Mouse (Mus musculus) hindbrain, embryonic 11.5 days (tissue): ENCODE data around the gene Unkl. TPM values are rescaled to one million over a fixed set of nuclear protein-coding genes. Genes with fewer than 3 reads are reported as not detected.
"Not testable (repeated sequence)": the region's sequence is repeated elsewhere in the genome, so short reads cannot be mapped to it uniquely, and the experiment has no call there.

ENCODE experiments used
- ATAC-seq: fragments of 200-750 bp; cut with Nextera tagmentation; 2 replicates; pipeline ENCODE4 v1.8.0; 2017; ENCODE audit warnings: mild to moderate bottlenecking, moderate TSS enrichment, moderate library complexity; ENCODE audit not compliant: low FRiP score
- DNase-seq: peaks from one replicate; pipeline ENCODE4 v3.0.0-alpha.2; 2015; ENCODE audit warnings: low spot score
- H3K27ac ChIP-seq: fragments of 300-500 bp; sonication (generic); 2 replicates; pipeline ENCODE4 v1.5.1; 2014; ENCODE audit warnings: mild to moderate bottlenecking, low read depth, low read length
- H3K27me3 ChIP-seq: fragments of 300-500 bp; sonication (generic); 2 replicates; pipeline ENCODE4 v1.6.1; 2014; ENCODE audit warnings: mild to moderate bottlenecking, low read length, moderate library complexity, mixed read lengths; ENCODE audit not compliant: control insufficient read depth, insufficient read depth
- H3K36me3 ChIP-seq: fragments of 300-500 bp; sonication (generic); 2 replicates; pipeline ENCODE4 v1.6.1; 2014; ENCODE audit warnings: mild to moderate bottlenecking, low read length, moderate library complexity, mixed read lengths; ENCODE audit not compliant: control insufficient read depth, insufficient read depth
- H3K4me1 ChIP-seq: fragments of 300-500 bp; sonication (generic); replicated peaks from 2 replicates; pipeline ENCODE4 v1.6.1; 2014; ENCODE audit warnings: low read length, mixed read lengths; ENCODE audit not compliant: control insufficient read depth, insufficient read depth
- H3K4me2 ChIP-seq: fragments of 300-500 bp; sonication (generic); replicated peaks from 2 replicates; pipeline ENCODE4 v1.6.1; 2014; ENCODE audit warnings: mild to moderate bottlenecking, low read depth, low read length
- H3K4me3 ChIP-seq: fragments of 300-500 bp; sonication (generic); 2 replicates; pipeline ENCODE4 v1.5.1; 2014; ENCODE audit warnings: low read depth, low read length
- H3K9ac ChIP-seq: fragments of 300-500 bp; sonication (generic); 2 replicates; pipeline ENCODE4 v1.6.1; 2014; ENCODE audit warnings: low read depth, low read length
- H3K9me3 ChIP-seq: fragments of 300-500 bp; sonication (generic); 2 replicates; pipeline ENCODE4 v1.6.1; 2016; ENCODE audit warnings: low read length; ENCODE audit not compliant: control insufficient read depth
- WGBS: fragments of 180-500 bp; shearing (Covaris S2); extraction: QIAGEN DNeasy Blood & Tissue Kit; methylation state at CpG from one replicate; pipeline ENCODE4 v1.1.7; 2014; 5-methylcytosine and 5-hydroxymethylcytosine counted together
- polyA plus RNA-seq: library from polyadenylated mRNA; unstranded; fragments of >200 nt; fragmentation: Nextera tagmentation; extraction: Ambion mirVana; gene quantifications from 2 replicates; pipeline ENCODE4 v1.2.1, GENCODE M21; 2014

The Unkl gene
- polyA plus RNA-seq, 1 experiment from 2014 or later: 4.3 TPM

DNA sequence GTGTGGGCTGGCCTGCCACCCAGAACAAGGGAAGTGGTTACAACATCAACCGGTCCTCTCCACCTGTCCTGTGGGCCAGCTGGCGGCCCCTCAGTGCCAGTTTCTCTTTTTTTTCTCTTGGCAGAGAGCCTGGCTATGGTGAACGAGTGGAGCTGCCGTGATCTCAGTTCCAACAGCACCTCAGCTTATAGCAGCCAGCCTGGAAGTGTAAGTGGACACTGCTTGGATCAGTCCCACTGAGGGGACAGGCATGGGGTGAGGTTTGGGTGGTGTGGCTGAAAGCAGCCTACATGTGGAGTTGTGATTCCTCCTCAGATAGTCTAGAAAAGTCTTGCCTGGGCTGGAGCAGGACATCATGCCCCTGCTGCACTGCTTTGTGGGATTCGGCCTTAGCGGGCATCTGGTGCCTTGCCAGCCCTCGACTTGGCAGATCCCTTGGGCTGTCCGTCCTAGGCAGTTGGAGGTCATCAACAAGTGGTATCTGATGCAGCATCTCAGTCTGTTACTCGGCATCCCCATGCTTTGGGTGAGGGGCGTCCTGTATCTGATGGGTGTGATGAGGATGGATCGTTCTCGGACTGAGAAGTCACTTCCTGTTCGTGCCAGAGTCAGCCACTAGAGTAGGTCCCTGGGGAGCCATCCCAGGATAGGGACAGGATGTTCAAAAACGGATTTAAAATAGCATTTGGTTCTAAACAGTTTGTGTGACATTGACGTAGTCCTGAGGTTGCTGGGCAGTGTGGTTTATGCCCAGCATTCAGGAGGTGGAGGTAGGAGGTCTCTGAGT, 22.7 kb downstream of the Unkl start:
- no peak for ATAC-seq
- no peak for DNase-seq
- Histone ChIP-seq H3K4me3 (no peak overlapping the region), H3K9me3 (no peaks in the 10 kb centered on the region), H3K4me1 (no peaks in the 10 kb centered on the region), H3K36me3 (0 out of 2 replicates have a peak, but pooled peaks cover 2% of the 10 kb centered on the region), H3K27ac (no peak overlapping the region), H3K27me3 (no peaks in the 10 kb centered on the region), H3K9ac (no peak overlapping the region), H3K4me2 (no peak overlapping the region)
- whole genome bisulfite sequencing: 90% methylated on average over 15 of the region's 15 CpGs

DNA sequence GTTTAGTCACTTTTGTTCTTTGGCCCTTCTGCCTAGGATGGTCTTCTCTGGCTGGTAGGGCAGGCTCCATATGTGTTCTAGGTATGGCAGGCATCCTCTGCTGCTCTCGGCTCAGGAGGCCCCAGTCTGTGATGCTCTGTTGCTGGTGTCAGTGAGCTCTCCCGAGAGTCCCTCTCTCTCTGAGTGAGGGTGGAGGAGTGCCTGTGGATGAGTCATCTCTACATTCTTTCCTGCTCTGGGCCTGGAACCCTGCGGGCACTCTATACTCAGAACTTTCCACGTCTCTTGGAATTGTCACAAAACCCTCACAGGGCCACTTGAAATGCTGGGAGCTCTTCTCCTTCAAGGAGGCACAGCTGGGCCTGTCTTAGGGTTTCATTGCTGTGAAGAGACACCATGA, 23.5 kb downstream of the Unkl start:
- Histone ChIP-seq H3K4me2 (no peak overlapping the region), H3K4me1 (no peaks in the 10 kb centered on the region), H3K36me3 (0 out of 2 replicates have a peak, but pooled peaks cover 2% of the 10 kb centered on the region), H3K4me3 (no peak overlapping the region), H3K9ac (no peak overlapping the region), H3K9me3 (no peaks in the 10 kb centered on the region), H3K27me3 (no peaks in the 10 kb centered on the region), H3K27ac (no peak overlapping the region)
- ATAC-seq (no peak), DNase-seq (no peak)
- WGBS: 93% methylated on average over 4 of the region's 4 CpGs

GRCm38 (mm10) chr17:25215431-25215830, 27.2 kb downstream of the Unkl start:
- H3K9ac ChIP-seq: no peak overlapping the region
- H3K36me3 ChIP-seq: 0 out of 2 replicates have a peak, but pooled peaks cover 2% of the 10 kb centered on the region
- H3K9me3 ChIP-seq: no peaks in the 10 kb centered on the region
- no peak for DNase-seq
- H3K4me2 ChIP-seq: no peak overlapping the region
- no peaks in the 10 kb centered on the region for H3K4me1 ChIP-seq
- no peaks in the 10 kb centered on the region for H3K27me3 ChIP-seq
- WGBS: 89% methylated on average over 3 of the region's 3 CpGs
- no peak overlapping the region for H3K4me3 ChIP-seq
- H3K27ac ChIP-seq: no peak overlapping the region
- ATAC-seq: no peak

DNA sequence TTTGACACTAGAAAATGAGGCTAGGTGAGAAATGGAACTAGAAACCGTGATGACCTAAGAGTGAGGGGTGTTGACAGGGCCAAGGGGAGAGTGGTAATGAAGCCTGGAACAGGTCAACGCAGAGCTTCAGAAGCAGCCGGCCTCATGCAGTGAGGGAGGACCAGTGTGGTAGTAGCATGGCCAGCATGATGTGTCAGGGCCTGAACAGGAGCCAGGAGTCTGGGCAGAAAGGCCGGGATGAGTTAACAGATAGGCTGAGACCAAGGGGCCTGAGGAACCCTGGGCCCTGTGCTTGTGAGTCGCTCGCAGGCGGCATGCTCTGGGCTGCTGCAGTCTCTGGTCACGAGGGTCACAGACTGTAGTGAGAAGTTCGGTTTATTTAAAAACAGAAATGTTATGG, 30.8 kb downstream of the Unkl start:
- Histone ChIP-seq H3K27me3 (no peaks in the 10 kb centered on the region), H3K4me2 (no peak overlapping the region), H3K4me1 (no peaks in the 10 kb centered on the region), H3K36me3 (0 out of 2 replicates have a peak, but pooled peaks cover 2% of the 10 kb centered on the region), H3K9ac (no peak overlapping the region), H3K9me3 (no peaks in the 10 kb centered on the region), H3K4me3 (no peak overlapping the region), H3K27ac (no peak overlapping the region)
- DNase-seq (no peak), ATAC-seq (no peak)
- 92% methylated on average over 9 of the region's 9 CpGs for WGBS

- H3K36me3 ChIP-seq: no peaks in the 10 kb centered on the region
Observed at GRCm38 (mm10) chr17:25219492-25220295, 31.5 kb downstream of the Unkl start.

GRCm38 (mm10) chr17:25220746-25221145, 32.5 kb downstream of the Unkl start:
- DNase-seq: no peak
- Histone ChIP-seq H3K9ac (no peak overlapping the region), H3K36me3 (no peaks in the 10 kb centered on the region), H3K27ac (no peak overlapping the region), H3K4me1 (no peaks in the 10 kb centered on the region), H3K4me2 (no peak overlapping the region), H3K9me3 (no peaks in the 10 kb centered on the region), H3K4me3 (no peak overlapping the region), H3K27me3 (no peaks in the 10 kb centered on the region)
- ATAC-seq: no peak
- 95% methylated on average over 1 of the region's 1 CpGs for WGBS

More at GRCm38 (mm10) chr17:25219492-25220295, 31.5 kb downstream of the Unkl start:
- no peak overlapping the region for H3K27ac ChIP-seq
- no peaks in the 10 kb centered on the region for H3K9me3 ChIP-seq
- no peak overlapping the region for H3K4me2 ChIP-seq
- WGBS: 91% methylated on average over 15 of the region's 15 CpGs
- DNase-seq (no peak), ATAC-seq (no peak)
- H3K9ac ChIP-seq: no peak overlapping the region
- no peaks in the 10 kb centered on the region for H3K4me1 ChIP-seq
- no peak overlapping the region for H3K4me3 ChIP-seq
- no peaks in the 10 kb centered on the region for H3K27me3 ChIP-seq

GRCm38 (mm10) chr17:25221821-25222503, 33.8 kb downstream of the Unkl start:
- ATAC-seq: peak; percentile 85

DNA sequence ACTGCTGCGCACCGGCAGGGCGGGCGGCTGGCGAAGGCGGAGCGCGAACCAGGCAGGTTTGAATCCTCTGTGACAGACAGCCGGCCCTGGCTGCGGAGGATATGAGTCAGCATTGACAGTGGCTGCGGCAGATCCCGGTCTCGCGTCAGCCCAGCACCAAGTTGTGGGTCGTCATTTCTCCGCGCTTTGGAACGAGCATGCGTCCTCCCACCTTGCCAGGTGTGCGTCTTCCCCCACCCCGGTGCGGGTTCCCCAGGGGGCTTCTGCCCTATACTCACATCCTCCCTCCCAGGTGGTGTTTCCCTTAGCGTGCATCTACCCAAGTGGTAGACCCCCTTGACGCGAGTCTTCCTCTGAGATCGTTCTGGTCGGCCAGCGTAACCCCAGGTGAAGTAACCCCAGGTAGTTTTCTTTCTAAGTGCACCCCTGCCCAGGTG, 34.3 kb downstream of the Unkl start:
- ATAC-seq: peak; percentile 80
- H3K9me3 ChIP-seq, H3K27ac ChIP-seq, H3K36me3 ChIP-seq, DNase-seq, H3K27me3 ChIP-seq, H3K9ac ChIP-seq, H3K4me1 ChIP-seq: not testable (repeated sequence)
- Histone ChIP-seq H3K4me2 (peak overlapping the region; percentile 52), H3K4me3 (peak overlapping the region; percentile 33; the same call in 1 of the 2 replicates)
- WGBS: 13% methylated on average over 14 of the region's 28 CpGs

More at GRCm38 (mm10) chr17:25221821-25222503, 33.8 kb downstream of the Unkl start:
- Histone ChIP-seq H3K4me2 (peak overlapping the region; percentile 52), H3K9me3 (no peaks in the 10 kb centered on the region), H3K4me3 (peak overlapping the region; percentile 33), H3K36me3 (no peaks in the 10 kb centered on the region), H3K27me3 (no peaks in the 10 kb centered on the region), H3K4me1 (no peaks in the 10 kb centered on the region), H3K9ac (peak overlapping the region; percentile 37; the same call in 1 of the 2 replicates), H3K27ac (0 out of 2 replicates have a peak overlapping the region, but pooled peaks have one; percentile 47)
- DNase-seq: peak; percentile 46
- WGBS: 2% methylated on average over 17 of the region's 30 CpGs
